Mouse (Mus musculus) lung, postnatal 0 days (tissue): ENCODE measurements around the gene Ptbp2. TPM values are rescaled to one million over a fixed set of nuclear protein-coding genes. Genes with fewer than 3 reads are reported as not detected.

Experiments
- ATAC-seq: fragments of 200-750 bp; cut with Nextera tagmentation; 2 replicates; pipeline ENCODE4 v1.8.0; 2017; ENCODE audit warnings: moderate library complexity
- DNase-seq: peaks from one replicate; pipeline ENCODE4 v3.0.0-alpha.2; 2016; ENCODE audit warnings: low spot score
- H3K27ac ChIP-seq: fragments of 300-500 bp; sonication (generic); 2 replicates; pipeline ENCODE4 v1.5.1; 2014; ENCODE audit warnings: antibody characterized with exemption, mild to moderate bottlenecking, low read length, mixed read lengths
- H3K27me3 ChIP-seq: fragments of 300-500 bp; sonication (generic); replicated peaks from 2 replicates; pipeline ENCODE4 v1.6.1; 2014; ENCODE audit warnings: low read length, mixed read lengths; ENCODE audit not compliant: insufficient read depth
- H3K36me3 ChIP-seq: fragments of 300-500 bp; sonication (generic); 2 replicates; pipeline ENCODE4 v1.6.1; 2014; ENCODE audit warnings: low read length, mixed read lengths; ENCODE audit not compliant: insufficient read depth
- H3K4me1 ChIP-seq: fragments of 300-500 bp; sonication (generic); 2 replicates; pipeline ENCODE4 v1.6.1; 2014; ENCODE audit warnings: antibody characterized with exemption, low read depth, low read length, mixed read lengths; ENCODE audit not compliant: insufficient read depth
- H3K4me2 ChIP-seq: fragments of 300-500 bp; sonication (generic); replicated peaks from 2 replicates; pipeline ENCODE4 v1.6.1; 2014; ENCODE audit warnings: low read depth, mild to moderate bottlenecking, low read length, moderate library complexity, mixed read lengths
- H3K4me3 ChIP-seq: fragments of 300-500 bp; sonication (generic); 2 replicates; pipeline ENCODE4 v1.5.1; 2014; ENCODE audit warnings: low read depth, low read length
- H3K9ac ChIP-seq: fragments of 300-500 bp; sonication (generic); replicated peaks from 2 replicates; pipeline ENCODE4 v1.6.1; 2014; ENCODE audit warnings: low read depth, mild to moderate bottlenecking
- H3K9me3 ChIP-seq: fragments of 300-500 bp; sonication (generic); 2 replicates; pipeline ENCODE4 v1.6.1; 2016; ENCODE audit warnings: low read length, mixed read lengths
- CTCF ChIP-seq: IDR thresholded peaks from 2 replicates; pipeline ENCODE4 v1.5.1; 2016; ENCODE audit warnings: antibody characterized with exemption, mild to moderate bottlenecking
- EP300 ChIP-seq: IDR thresholded peaks from 2 replicates; pipeline ENCODE4 v1.6.1; 2016; ENCODE audit warnings: antibody characterized with exemption, mild to moderate bottlenecking, control low read depth
- WGBS: fragments of 180-500 bp; shearing (Covaris S2); extraction: QIAGEN DNeasy Blood & Tissue Kit; methylation state at CpG from one replicate; pipeline ENCODE4 v1.1.7; 2014; 5-methylcytosine and 5-hydroxymethylcytosine counted together
- polyA plus RNA-seq: library from polyadenylated mRNA; unstranded; fragments of >200 nt; fragmentation: Nextera tagmentation; extraction: Ambion mirVana; gene quantifications from 2 replicates; pipeline ENCODE4 v1.2.1, GENCODE M21; 2015

Ptbp2 gene
- polyA plus RNA-seq, 1 experiment from 2014 or later, result 21.5 TPM

DNA sequence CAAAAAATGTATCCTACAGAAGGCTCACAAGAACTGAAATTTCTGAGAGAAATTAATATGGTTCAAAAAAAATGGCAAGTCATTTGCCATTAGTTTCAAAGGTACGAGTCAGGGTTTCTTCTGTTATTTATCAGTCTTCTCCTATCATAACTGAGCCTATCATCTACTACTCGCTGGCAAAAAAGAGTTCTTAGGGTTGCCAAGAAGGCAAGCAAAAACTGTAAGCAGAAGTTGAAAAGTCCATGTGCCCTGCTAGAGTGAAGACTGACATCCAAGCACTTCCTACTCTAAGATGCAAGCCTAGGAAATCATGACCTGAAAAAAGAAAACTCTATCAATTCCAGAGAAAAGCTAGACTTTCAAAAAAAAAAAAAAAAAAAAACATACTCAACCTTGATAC lies 20.5 kb downstream of the Ptbp2 start:
- no peak overlapping the region for H3K4me3 ChIP-seq
- H3K27me3 ChIP-seq, result no peaks in the 10 kb centered on the region
- DNase-seq (no peak), ATAC-seq (no peak)
- no peaks in the 10 kb centered on the region for H3K36me3 ChIP-seq
- WGBS, result 82% methylated on average over 2 of the region's 2 CpGs
- no peak overlapping the region for H3K9ac ChIP-seq
- no peaks in the 10 kb centered on the region for H3K9me3 ChIP-seq
- TF ChIP-seq CTCF, result no peak
- TF ChIP-seq EP300, result no peak
- no peak overlapping the region for H3K27ac ChIP-seq
- H3K4me1 ChIP-seq, result no peaks in the 10 kb centered on the region
- H3K4me2 ChIP-seq, result no peak overlapping the region

DNA sequence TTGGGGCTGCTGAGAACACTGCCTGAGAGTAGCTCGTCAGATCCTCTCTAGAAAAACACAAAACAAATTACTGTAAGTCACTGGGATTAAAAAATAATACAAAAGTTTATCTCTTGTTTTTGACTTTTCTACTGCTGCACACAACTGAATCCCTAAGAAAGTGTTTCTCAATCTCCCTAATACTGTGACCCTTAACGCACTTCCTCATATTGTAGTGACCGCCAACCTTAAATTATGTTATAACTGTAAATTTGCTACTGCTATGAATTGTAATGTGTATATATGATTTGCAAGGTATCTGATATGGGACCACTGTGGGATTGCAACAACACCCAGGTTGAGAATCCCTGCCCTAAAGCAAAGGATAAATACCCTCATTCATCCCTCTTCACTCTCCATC lies 22.5 kb downstream of the Ptbp2 start:
- H3K9ac ChIP-seq, result no peak overlapping the region
- no peak for DNase-seq
- no peaks in the 10 kb centered on the region for H3K9me3 ChIP-seq
- no peaks in the 10 kb centered on the region for H3K36me3 ChIP-seq
- H3K27me3 ChIP-seq, result no peaks in the 10 kb centered on the region
- no peak overlapping the region for H3K4me2 ChIP-seq
- H3K4me3 ChIP-seq, result no peak overlapping the region
- WGBS, result 85% methylated on average over 3 of the region's 3 CpGs
- TF ChIP-seq EP300 (no peak), CTCF (no peak)
- no peaks in the 10 kb centered on the region for H3K4me1 ChIP-seq
- no peak overlapping the region for H3K27ac ChIP-seq
- ATAC-seq, result no peak

DNA sequence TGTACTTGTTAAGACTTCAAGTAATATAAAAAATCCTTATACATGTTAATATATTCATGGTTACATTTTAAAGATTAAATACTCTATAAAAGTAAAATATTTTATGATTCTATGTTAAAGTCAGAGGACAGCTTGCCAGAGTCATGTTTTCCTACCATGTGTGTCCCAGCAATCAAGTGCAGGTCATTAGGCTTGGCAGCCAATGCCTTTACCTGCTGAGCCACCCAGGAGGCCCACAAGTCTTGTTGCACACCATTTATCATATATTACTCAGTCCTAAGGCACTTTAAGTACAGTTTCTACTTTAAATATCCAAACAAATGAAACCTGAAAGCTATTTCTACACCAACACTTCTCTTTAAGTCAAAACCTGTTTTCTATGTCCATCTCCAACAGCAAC lies 30.5 kb downstream of the Ptbp2 start:
- Histone ChIP-seq H3K27ac (no peak overlapping the region), H3K4me2 (no peak overlapping the region), H3K4me3 (no peak overlapping the region), H3K27me3 (no peaks in the 10 kb centered on the region), H3K9ac (no peak overlapping the region), H3K4me1 (no peaks in the 10 kb centered on the region), H3K9me3 (no peaks in the 10 kb centered on the region), H3K36me3 (no peaks in the 10 kb centered on the region)
- no peak for TF ChIP-seq EP300
- TF ChIP-seq CTCF, result no peak
- no peak for ATAC-seq
- no peak for DNase-seq

DNA sequence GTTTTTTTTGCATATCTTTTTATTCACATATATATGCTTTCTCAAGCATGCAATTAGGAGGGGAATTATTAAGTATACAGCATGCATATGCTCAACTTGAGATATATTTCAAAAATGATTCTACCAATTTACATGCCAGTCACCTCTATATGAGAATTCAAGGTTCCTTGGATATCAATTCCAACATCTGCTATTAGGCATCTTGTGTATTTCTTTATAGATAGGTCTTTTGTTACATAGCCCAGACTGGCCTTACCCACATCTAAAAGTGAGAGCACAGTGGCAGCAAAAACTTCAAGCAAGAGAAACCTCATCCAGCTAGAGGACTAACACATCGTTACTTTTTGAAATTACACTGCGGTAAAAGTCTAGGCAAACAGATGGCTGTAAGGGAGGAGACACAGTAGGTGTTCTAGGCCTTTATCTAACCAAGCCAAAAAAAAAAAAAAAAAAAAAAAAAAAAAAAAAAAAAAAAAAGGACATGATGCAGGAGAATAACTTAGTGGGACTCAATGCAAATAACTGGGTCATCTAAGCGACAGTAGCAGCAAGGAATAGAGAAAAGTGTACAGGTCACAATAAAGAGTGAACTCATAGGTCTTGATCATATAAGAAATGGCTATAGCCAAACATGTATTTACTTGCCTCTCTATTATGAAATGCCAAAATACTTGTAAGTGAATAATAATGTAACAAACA lies 34.6 kb downstream of the Ptbp2 start:
- H3K4me2 ChIP-seq, result no peak overlapping the region
- H3K27me3 ChIP-seq, result no peaks in the 10 kb centered on the region
- H3K36me3 ChIP-seq, result no peaks in the 10 kb centered on the region
- no peaks in the 10 kb centered on the region for H3K4me1 ChIP-seq
- H3K27ac ChIP-seq, result no peak overlapping the region
- H3K9ac ChIP-seq, result no peak overlapping the region
- no peaks in the 10 kb centered on the region for H3K9me3 ChIP-seq
- WGBS, result 85% methylated on average over 3 of the region's 3 CpGs
- DNase-seq (no peak), ATAC-seq (no peak)
- TF ChIP-seq EP300, result no peak
- no peak for TF ChIP-seq CTCF
- H3K4me3 ChIP-seq, result no peak overlapping the region

DNA sequence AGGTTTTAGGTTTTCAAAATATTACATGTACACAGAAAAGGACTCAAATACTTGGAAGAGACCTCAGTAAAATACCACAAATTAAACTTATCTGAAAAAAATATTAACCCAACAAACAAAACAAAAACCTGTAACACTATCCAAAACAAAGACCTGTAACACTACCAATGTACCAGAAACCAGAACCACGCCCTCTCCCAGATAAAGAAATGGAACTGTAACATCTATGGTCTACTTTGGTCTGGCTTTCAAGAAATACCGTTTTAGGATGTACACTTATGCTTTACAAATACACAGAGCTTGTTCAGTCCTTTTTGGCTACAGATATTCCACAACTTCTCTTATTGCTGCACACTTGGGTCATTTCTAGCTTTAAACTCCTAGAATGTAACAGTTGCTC lies 35.1 kb downstream of the Ptbp2 start:
- no peaks in the 10 kb centered on the region for H3K36me3 ChIP-seq
- ATAC-seq (no peak), DNase-seq (no peak)
- no peak overlapping the region for H3K4me2 ChIP-seq
- no peak overlapping the region for H3K4me3 ChIP-seq
- WGBS, result 92% methylated on average over 2 of the region's 2 CpGs
- no peaks in the 10 kb centered on the region for H3K9me3 ChIP-seq
- H3K27me3 ChIP-seq, result no peaks in the 10 kb centered on the region
- no peak overlapping the region for H3K9ac ChIP-seq
- H3K27ac ChIP-seq, result no peak overlapping the region
- TF ChIP-seq CTCF, result no peak
- no peak for TF ChIP-seq EP300
- no peaks in the 10 kb centered on the region for H3K4me1 ChIP-seq

DNA sequence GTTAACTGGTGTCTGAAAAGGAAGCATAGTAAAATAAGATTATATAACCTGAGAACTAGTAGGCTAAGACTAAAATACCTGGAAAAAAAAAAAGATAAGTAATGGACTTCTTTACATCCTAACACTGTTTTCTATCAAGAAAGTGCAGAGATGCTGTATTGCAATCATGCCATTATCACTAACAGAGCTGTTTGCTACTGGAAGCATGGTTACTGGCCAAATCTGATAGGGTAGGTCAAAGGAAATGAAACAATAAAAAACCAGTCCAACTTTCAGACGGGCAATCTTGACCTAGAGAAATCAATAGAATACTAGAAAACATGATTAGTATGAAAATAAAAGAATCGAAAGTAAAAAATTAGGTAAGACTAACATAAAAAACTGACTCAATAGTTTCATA lies 37.6 kb downstream of the Ptbp2 start:
- TF ChIP-seq CTCF (no peak), EP300 (no peak)

DNA sequence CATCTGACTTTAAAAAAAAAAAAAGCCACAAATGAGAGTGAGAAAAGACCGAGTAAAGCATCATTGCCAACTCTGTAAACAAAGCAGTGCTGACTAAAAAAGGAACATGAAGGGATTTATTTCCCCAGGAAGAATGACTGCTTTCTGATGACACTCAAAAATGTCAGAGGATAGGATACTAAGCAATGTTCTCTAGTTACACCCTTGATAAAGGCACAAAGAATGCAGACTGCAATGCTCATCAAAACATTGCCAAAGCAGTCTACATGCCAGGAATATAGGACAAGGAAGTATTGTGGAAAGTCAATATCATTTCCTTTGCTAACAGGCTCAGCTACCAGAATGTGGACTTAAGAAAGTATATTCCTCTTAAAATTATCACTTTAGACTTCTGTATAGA lies 38.5 kb downstream of the Ptbp2 start:
- Histone ChIP-seq H3K4me1 (no peaks in the 10 kb centered on the region), H3K4me3 (no peak overlapping the region), H3K4me2 (no peak overlapping the region), H3K27ac (no peak overlapping the region), H3K9me3 (no peaks in the 10 kb centered on the region), H3K36me3 (no peaks in the 10 kb centered on the region), H3K27me3 (no peaks in the 10 kb centered on the region), H3K9ac (no peak overlapping the region)
- ATAC-seq, result no peak
- DNase-seq, result peak; percentile 29
- WGBS, result 40% methylated on average over 1 of the region's 1 CpGs
- no peak for TF ChIP-seq EP300
- TF ChIP-seq CTCF, result no peak

More for the DNA sequence above, 37.6 kb downstream of the Ptbp2 start:
- Histone ChIP-seq H3K9me3 (no peaks in the 10 kb centered on the region), H3K9ac (no peak overlapping the region), H3K27me3 (no peaks in the 10 kb centered on the region), H3K36me3 (no peaks in the 10 kb centered on the region), H3K4me3 (no peak overlapping the region), H3K27ac (no peak overlapping the region), H3K4me2 (no peak overlapping the region), H3K4me1 (no peaks in the 10 kb centered on the region)
- no peak for ATAC-seq
- no peak for DNase-seq
- WGBS, result 81% methylated on average over 2 of the region's 2 CpGs
